Comparison of ENCODE assay signal across 9 mouse cellular contexts in the genomic region with DNA sequence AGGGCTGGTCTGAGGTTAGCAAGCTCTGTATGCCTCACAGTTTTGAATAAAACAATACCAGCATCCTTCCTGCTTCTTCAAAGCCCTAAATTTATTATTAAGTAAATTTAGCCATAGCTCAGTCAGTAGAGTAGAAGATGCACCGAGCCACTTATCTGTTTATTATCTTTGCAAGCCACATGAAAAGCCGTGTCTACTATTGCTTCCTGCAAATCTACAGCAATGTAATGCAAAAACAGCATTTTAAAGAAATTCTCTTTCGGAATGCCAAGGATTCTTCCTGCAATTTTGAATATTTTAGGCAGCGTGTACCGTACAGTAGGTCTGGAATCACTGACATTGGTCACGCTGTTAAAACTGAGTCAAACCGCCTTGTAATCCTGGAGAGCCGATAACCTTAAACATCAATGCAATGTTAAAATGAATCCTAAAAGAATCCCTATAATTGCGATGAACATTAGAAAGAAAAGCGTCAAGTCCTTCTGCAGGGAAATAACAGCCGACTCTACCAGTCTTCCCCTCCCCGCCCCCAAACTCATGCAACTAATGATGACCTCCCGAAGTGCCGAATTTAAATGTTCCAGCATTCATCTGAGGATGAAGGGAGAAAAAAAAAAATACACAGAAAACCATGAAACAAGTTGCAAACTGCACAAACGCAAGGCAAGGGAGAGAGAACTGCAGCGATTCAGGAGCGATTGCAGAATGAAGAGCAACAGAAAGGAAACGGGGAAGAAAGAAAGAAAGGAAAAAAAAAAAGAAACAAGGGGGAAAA. TPM values are rescaled to one million over a fixed set of nuclear protein-coding genes. Genes with fewer than 3 reads are reported as not detected.
DNase-seq lines count a peak whose midpoint lies in the region; ATAC-seq and TF ChIP-seq lines count a peak whose summit lies in the region.
"Had no signal": no experiment of that assay in that cellular context is flagged by ENCODE, and none has a peak within 500 bp of the region (broad histone marks: within the 10 kb centered on the region; RNA-seq: fewer than 3 reads in every experiment).

No protein-coding gene starts in this region.

- peak overlapping the region; percentile 99 for H3K4me2 ChIP-seq in heart, embryonic 14.5 days (ENCODE audit: low read length)
- peak overlapping the region; percentile 85 for H3K4me2 ChIP-seq in forebrain, embryonic 14.5 days (ENCODE audit: low read length)
- H3K4me2 ChIP-seq in liver, embryonic 16.5 days (ENCODE audit: low read depth, low read length) = peak overlapping the region; percentile 63

- 8% methylated on average over 18 of the region's 18 CpGs for WGBS in heart, embryonic 14.5 days
- WGBS in forebrain, embryonic 14.5 days = 6% methylated on average over 18 of the region's 18 CpGs
- WGBS in liver, embryonic 16.5 days (ENCODE audit: insufficient replicate concordance) = 10% methylated on average over 18 of the region's 18 CpGs

- peaks cover 51% of the 10 kb centered on the region for H3K27me3 ChIP-seq in heart, embryonic 14.5 days (ENCODE audit: control insufficient read depth, insufficient read depth, low read length)
- no peaks in the 10 kb centered on the region for H3K27me3 ChIP-seq in forebrain, embryonic 14.5 days (replicated peaks; ENCODE audit: control insufficient read depth, insufficient read depth, low read length)
- H3K27me3 ChIP-seq in liver, embryonic 16.5 days (ENCODE audit: control insufficient read depth, insufficient read depth, low read depth, low read length) = peaks cover 22% of the 10 kb centered on the region

- TF ChIP-seq POLR2A in brain, embryonic 14.5 days (IDR thresholded peaks at IDR 0.05; ENCODE audit: borderline replicate concordance, extremely low read depth, insufficient read depth, insufficient read length, poor library complexity, severe bottlenecking) = no peak

- H3K36me3 ChIP-seq in heart, embryonic 14.5 days (ENCODE audit: control insufficient read depth, insufficient read depth, low read length) = no peaks in the 10 kb centered on the region
- no peaks in the 10 kb centered on the region for H3K36me3 ChIP-seq in forebrain, embryonic 14.5 days (ENCODE audit: control insufficient read depth, insufficient read depth, low read length)
- H3K36me3 ChIP-seq in liver, embryonic 16.5 days (ENCODE audit: control insufficient read depth, insufficient read depth) = no peaks in the 10 kb centered on the region
- H3K36me3 ChIP-seq: G1E had no signal

- TF ChIP-seq CTCF in brain, embryonic 14.5 days (IDR thresholded peaks at IDR 0.05; ENCODE audit: borderline replicate concordance, extremely low read depth, insufficient read depth, insufficient read length) = no peak

- H3K27ac ChIP-seq in heart, embryonic 14.5 days (replicated peaks in 1 of 2; ENCODE audit: control insufficient read depth in 1 of 2, insufficient read depth in 1 of 2, low read depth in 2 of 2, low read length in 2 of 2) = no peak overlapping the region
- H3K27ac ChIP-seq in forebrain, embryonic 14.5 days (ENCODE audit: low read depth, low read length) = peak overlapping the region; percentile 95
- no peak overlapping the region for H3K27ac ChIP-seq in liver, embryonic 16.5 days (ENCODE audit: low read length)

- H3K4me1 ChIP-seq in heart, embryonic 14.5 days (ENCODE audit: control insufficient read depth in 2 of 2, insufficient read depth in 2 of 2, low read length in 2 of 2) = peaks cover 0 to 7% of the 10 kb centered on the region in 2 experiments; a peak in 1 of 4 replicates
- peaks cover 7% of the 10 kb centered on the region; the same call in 1 of the 2 replicates for H3K4me1 ChIP-seq in forebrain, embryonic 14.5 days (ENCODE audit: control insufficient read depth, insufficient read depth, low read length)
- H3K4me1 ChIP-seq in liver, embryonic 16.5 days (ENCODE audit: control insufficient read depth, low read depth, low read length) = no peaks in the 10 kb centered on the region

- H3K4me3 ChIP-seq in heart, embryonic 14.5 days (ENCODE audit: control insufficient read depth in 1 of 2, insufficient read depth in 1 of 2, low read depth in 1 of 2, low read length in 2 of 2) = peak overlapping the region; percentile 74 to 90
- H3K4me3 ChIP-seq in forebrain, embryonic 14.5 days (ENCODE audit: low read depth, low read length) = peak overlapping the region; percentile 67
- peak overlapping the region; percentile 48; the same call in 1 of the 2 replicates for H3K4me3 ChIP-seq in liver, embryonic 16.5 days (ENCODE audit: low read depth, low read length)

- H3K9me3 ChIP-seq in heart, embryonic 14.5 days (ENCODE audit: control insufficient read depth, low read length) = no peaks in the 10 kb centered on the region
- no peaks in the 10 kb centered on the region for H3K9me3 ChIP-seq in forebrain, embryonic 14.5 days (replicated peaks; ENCODE audit: control insufficient read depth, low read length)
- no peaks in the 10 kb centered on the region for H3K9me3 ChIP-seq in liver, embryonic 16.5 days (replicated peaks; ENCODE audit: control insufficient read depth, low read length)

- DNase-seq in heart, postnatal 4 days = no peak
- DNase-seq in brain, embryonic 14.5 days (ENCODE audit: low read depth) = peak; percentile 69
- peak; percentile 45 for DNase-seq in forebrain, embryonic 14.5 days (ENCODE audit: low spot score)
- DNase-seq in ovary, adult 18-20 months (ENCODE audit: low spot score) = no peak
- DNase-seq in thymus, postnatal 36 days = no peak
- no peak for DNase-seq in gastrocnemius, postnatal 4 days (ENCODE audit: low spot score in 2 of 2)

- peak overlapping the region; percentile 73 for H3K9ac ChIP-seq in heart, embryonic 14.5 days (ENCODE audit: low read length)
- H3K9ac ChIP-seq in forebrain, embryonic 14.5 days (ENCODE audit: low read length) = peak overlapping the region; percentile 84
- H3K9ac ChIP-seq in liver, embryonic 16.5 days (ENCODE audit: low read depth, low read length) = no peak overlapping the region

- ATAC-seq in heart, embryonic 14.5 days (ENCODE audit: insufficient number of reproducible peaks, insufficient read depth, low FRiP score, low read depth) = no peak
- ATAC-seq in forebrain, embryonic 14.5 days = no peak
- ATAC-seq in liver, embryonic 16.5 days (ENCODE audit: low read depth) = no peak

RNA-seq across cellular contexts. Expression of gene Tenm2, which starts 0.6 kb away (rescaled TPM):
- 0.73 and 0.96 TPM in 2 replicates for polyA plus RNA-seq in heart, embryonic 14.5 days (2014; fragmentation: Nextera tagmentation; extraction: Ambion mirVana)
- total RNA-seq in heart, postnatal 4 days (2021) = under 1 TPM; 0.14 to 0.72 TPM
- polyA plus RNA-seq in brain, embryonic 14.5 days (2012; rRNA removed) = 19.3 and 47.2 TPM in 2 replicates
- 16.0 and 23.8 TPM in 2 replicates for polyA plus RNA-seq in forebrain, embryonic 14.5 days (2014; fragmentation: Nextera tagmentation; extraction: Ambion mirVana)
- 0.01 TPM in 2 replicates for polyA plus RNA-seq in liver, embryonic 16.5 days (2015; fragmentation: Nextera tagmentation; extraction: Ambion mirVana)
- total RNA-seq in gastrocnemius, postnatal 4 days (2021) = 1 to 10 TPM; 1.0 to 1.2 TPM
- polyA plus RNA-seq: G1E had no signal

Comparison
In these comparisons a context has a peak if more than half of its experiments do, and no peak if none do; other contexts are left out.
1. DNase-seq: peak in brain, embryonic 14.5 days (single experiment) and forebrain, embryonic 14.5 days (single experiment); none in heart, postnatal 4 days (single experiment), ovary, adult 18-20 months (single experiment), thymus, postnatal 36 days (0 of 2) and gastrocnemius, postnatal 4 days (0 of 2).
2. Peak in every context shown above with its lines, with median percentiles within 50 percentile points of each other: H3K4me2 ChIP-seq and H3K4me3 ChIP-seq.